In genomic region chr2:144176508-144177170, GRCm38 (mm10) we compare ENCODE assay signal across 18 mouse cellular contexts.
DNase-seq lines count a peak whose midpoint lies in the region; ATAC-seq and TF ChIP-seq lines count a peak whose summit lies in the region.
"Had no signal": no experiment of that assay in that cellular context is flagged by ENCODE, and none has a peak within 500 bp of the region (broad histone marks: within the 10 kb centered on the region; RNA-seq: fewer than 3 reads in every experiment).

No protein-coding gene starts in this region.

- peak overlapping the region; percentile 83 for H3K27ac ChIP-seq in heart, adult 2 months
- H3K27ac ChIP-seq in liver, adult 2 months (replicated peaks; ENCODE audit: insufficient read depth, low read depth, low read length): peak overlapping the region; percentile 88
- H3K27ac ChIP-seq in intestine, embryonic 16.5 days (ENCODE audit: low read length): peak overlapping the region; percentile 14; the same call in 1 of the 2 replicates
- peak overlapping the region; percentile 77 for H3K27ac ChIP-seq in liver, postnatal 0 days (ENCODE audit: low read depth)
- H3K27ac ChIP-seq: hindbrain, embryonic 13.5 days; neural tube, embryonic 13.5 days had no signal

- no peaks in the 10 kb centered on the region for H3K9me3 ChIP-seq in intestine, embryonic 16.5 days (ENCODE audit: control insufficient read depth, low read length)
- no peaks in the 10 kb centered on the region for H3K9me3 ChIP-seq in liver, postnatal 0 days (ENCODE audit: low read length)
- H3K9me3 ChIP-seq: hindbrain, embryonic 13.5 days; lung, embryonic 15.5 days; neural tube, embryonic 13.5 days had no signal

- DNase-seq in heart, adult 2 months: no peak
- no peak for DNase-seq in heart, adult 18-20 months
- peak; percentile 94 for DNase-seq in liver, adult 2 months (ENCODE audit: extremely low read depth, low read depth, low spot score)
- no peak for DNase-seq in liver
- DNase-seq in liver, postnatal 0 days: no peak
- DNase-seq in left cerebral cortex, adult 9 months (ENCODE audit: low spot score in 2 of 2): no peak
- DNase-seq in embryo, embryonic 10.5 days (ENCODE audit: low spot score): no peak
- DNase-seq: cerebellum, postnatal 10 days; forebrain, postnatal 0 days; kidney, adult 11 months; kidney, postnatal 25 days; right cerebral cortex, postnatal 4 days; thymus, postnatal 36 days had no signal

- no peak for TF ChIP-seq POLR2A in heart, adult 2 months (IDR thresholded peaks at IDR 0.05; ENCODE audit: insufficient read depth, low read depth, low read length)
- no peak for TF ChIP-seq POLR2A in liver, adult 2 months (IDR thresholded peaks at IDR 0.05; ENCODE audit: extremely low read depth, insufficient read depth, low read length)

- no peaks in the 10 kb centered on the region for H3K36me3 ChIP-seq in heart, adult 2 months (ENCODE audit: control insufficient read depth, insufficient read depth, low read length)
- H3K36me3 ChIP-seq in liver, adult 2 months (ENCODE audit: control insufficient read depth, insufficient read depth, low read length): no peaks in the 10 kb centered on the region
- no peaks in the 10 kb centered on the region for H3K36me3 ChIP-seq in intestine, embryonic 16.5 days (ENCODE audit: control insufficient read depth, insufficient read depth, low read length)
- H3K36me3 ChIP-seq in liver, postnatal 0 days (replicated peaks; ENCODE audit: insufficient read depth, low read length): no peaks in the 10 kb centered on the region
- H3K36me3 ChIP-seq: hindbrain, embryonic 13.5 days; lung, embryonic 15.5 days; neural tube, embryonic 13.5 days had no signal

- no peaks in the 10 kb centered on the region for H3K79me2 ChIP-seq in heart, adult 2 months (replicated peaks; ENCODE audit: control insufficient read depth, insufficient read depth, low read length)
- H3K79me2 ChIP-seq in liver, adult 2 months (ENCODE audit: control insufficient read depth, insufficient read depth, low read length): no peaks in the 10 kb centered on the region

- H3K4me2 ChIP-seq in intestine, embryonic 16.5 days (ENCODE audit: low read depth, low read length): no peak overlapping the region
- H3K4me2 ChIP-seq in liver, postnatal 0 days (ENCODE audit: low read depth, low read length): peak overlapping the region; percentile 18; the same call in 1 of the 2 replicates
- H3K4me2 ChIP-seq: hindbrain, embryonic 13.5 days; lung, embryonic 15.5 days; neural tube, embryonic 13.5 days had no signal

- no peak for TF ChIP-seq EP300 in heart, adult 2 months (IDR thresholded peaks at IDR 0.05; ENCODE audit: insufficient read depth, low read depth, low read length)
- TF ChIP-seq EP300 in liver, postnatal 0 days (IDR thresholded peaks at IDR 0.05; ENCODE audit: low read depth): peak; percentile 66

- H3K27me3 ChIP-seq in heart, adult 2 months (ENCODE audit: control insufficient read depth, insufficient read depth, low read length): no peaks in the 10 kb centered on the region
- H3K27me3 ChIP-seq in liver, adult 2 months (ENCODE audit: control insufficient read depth, insufficient read depth, low read length): no peaks in the 10 kb centered on the region
- H3K27me3 ChIP-seq in intestine, embryonic 16.5 days (replicated peaks; ENCODE audit: control insufficient read depth, insufficient read depth, low read length): no peaks in the 10 kb centered on the region
- H3K27me3 ChIP-seq in liver, postnatal 0 days (ENCODE audit: insufficient read depth, low read length): no peaks in the 10 kb centered on the region
- H3K27me3 ChIP-seq: hindbrain, embryonic 13.5 days; lung, embryonic 15.5 days; neural tube, embryonic 13.5 days had no signal

- H3K4me3 ChIP-seq in heart, adult 2 months: no peak overlapping the region
- H3K4me3 ChIP-seq in liver, adult 2 months (ENCODE audit: insufficient read depth, low read depth, low read length): no peak overlapping the region
- H3K4me3 ChIP-seq in intestine, embryonic 16.5 days (ENCODE audit: low read length): no peak overlapping the region
- no peak overlapping the region for H3K4me3 ChIP-seq in liver, postnatal 0 days (ENCODE audit: low read depth, low read length)
- H3K4me3 ChIP-seq: erythroblast, embryonic 14.5 days; hindbrain, embryonic 13.5 days; lung, embryonic 15.5 days; neural tube, embryonic 13.5 days had no signal

- 86% methylated on average over 9 of the region's 9 CpGs for WGBS in heart, adult 2 months
- WGBS in liver, adult 2 months: 55% methylated on average over 9 of the region's 9 CpGs
- WGBS in intestine, embryonic 16.5 days: 77% methylated on average over 9 of the region's 9 CpGs
- WGBS in liver, postnatal 0 days (ENCODE audit: insufficient replicate concordance): 49% methylated on average over 9 of the region's 9 CpGs

- intact Hi-C loops in heart, adult 2 months (cut with DNase I): no loop called here

- H3K4me1 ChIP-seq in heart, adult 2 months (ENCODE audit: control insufficient read depth, insufficient read depth, low read length): peaks cover 3% of the 10 kb centered on the region
- peaks cover 16% of the 10 kb centered on the region for H3K4me1 ChIP-seq in liver, adult 2 months (ENCODE audit: control insufficient read depth, insufficient read depth, low read length)
- peaks cover 20% of the 10 kb centered on the region for H3K4me1 ChIP-seq in intestine, embryonic 16.5 days (ENCODE audit: control insufficient read depth, insufficient read depth, low read length)
- H3K4me1 ChIP-seq in liver, postnatal 0 days (ENCODE audit: insufficient read depth): peaks cover 43% of the 10 kb centered on the region
- H3K4me1 ChIP-seq: hindbrain, embryonic 13.5 days had no signal

- no peak for TF ChIP-seq CTCF in heart, adult 2 months (IDR thresholded peaks at IDR 0.05)
- TF ChIP-seq CTCF in liver, adult 2 months (IDR thresholded peaks at IDR 0.05; ENCODE audit: low read depth, low read length): no peak
- TF ChIP-seq CTCF in liver, postnatal 0 days (IDR thresholded peaks at IDR 0.05; ENCODE audit: low read depth): no peak

- no peak overlapping the region for H3K9ac ChIP-seq in heart, adult 2 months (ENCODE audit: low read depth, low read length)
- peak overlapping the region; percentile 44; the same call in 1 of the 2 replicates for H3K9ac ChIP-seq in liver, adult 2 months (ENCODE audit: low read depth, low read length)
- H3K9ac ChIP-seq in intestine, embryonic 16.5 days (ENCODE audit: low read depth, low read length): no peak overlapping the region
- H3K9ac ChIP-seq in liver, postnatal 0 days (replicated peaks): 0 out of 2 replicates have a peak overlapping the region, but pooled peaks have one; percentile 16
- H3K9ac ChIP-seq: forebrain, postnatal 0 days; hindbrain, embryonic 13.5 days; lung, embryonic 15.5 days; neural tube, embryonic 13.5 days had no signal

- ATAC-seq in intestine, embryonic 16.5 days: peak; percentile 19; the same call in 1 of the 2 replicates
- ATAC-seq in liver, postnatal 0 days: peak; percentile 82
- ATAC-seq: forebrain, postnatal 0 days had no signal

Comparison
In these comparisons a context has a peak if more than half of its experiments do, and no peak if none do; other contexts are left out.
1. H3K27ac ChIP-seq: peak in every context shown above with its lines; median percentile 88 in liver, adult 2 months; 83 in heart, adult 2 months; 77 in liver, postnatal 0 days; 14 in intestine, embryonic 16.5 days.
2. H3K9ac ChIP-seq: peak in liver, adult 2 months (single experiment) and liver, postnatal 0 days (single experiment); none in heart, adult 2 months (single experiment) and intestine, embryonic 16.5 days (single experiment).